ENCODE assay signal across 18 mouse cellular contexts in genomic region chr13:111179186-111179585, GRCm38 (mm10).
DNase-seq lines count a peak whose midpoint lies in the region.
"Had no signal": no experiment of that assay in that cellular context is flagged by ENCODE, and none has a peak within 500 bp of the region (broad histone marks: within the 10 kb centered on the region; RNA-seq: fewer than 3 reads in every experiment).

No protein-coding gene starts in this region.

- DNase-seq in layer of hippocampus, adult 11-12 months (ENCODE audit: low spot score): peak; percentile 37
- no peak for DNase-seq in layer of hippocampus, postnatal 10 days (ENCODE audit: low spot score in 2 of 2)
- DNase-seq in frontal cortex, postnatal 36 days (ENCODE audit: low spot score in 2 of 2): peak; percentile 30 to 74
- peak; percentile 44 to 84 for DNase-seq in left cerebral cortex, postnatal 25 days (ENCODE audit: low spot score in 2 of 2)
- DNase-seq in right cerebral cortex, postnatal 36 days (ENCODE audit: low spot score in 2 of 2): peak; percentile 47 to 64
- no peak for DNase-seq in cerebellum, postnatal 10 days
- DNase-seq in kidney, postnatal 14 days: no peak
- DNase-seq in urinary bladder, postnatal 14 days (ENCODE audit: low spot score): no peak
- DNase-seq: adrenal gland, adult 8-10 months; cerebellum, adult 9-10 months; embryo, embryonic 11 days; gastrocnemius, postnatal 14 days; heart, adult 2 months; kidney, adult 8-10 months; kidney, postnatal 25 days; lung, adult 2 months; midbrain, embryonic 14.5 days; thymus, adult 18-20 months had no signal

- intact Hi-C loops in left cerebral cortex, postnatal 25 days (cut with DNase I): loop anchor here (1.0 to 2.0 kb wide), 3 partner anchors 74 to 135 kb away; no protein-coding TSS in a partner anchor

Comparison
In these comparisons a context has a peak if more than half of its experiments do, and no peak if none do; other contexts are left out.
1. DNase-seq: peak in layer of hippocampus, adult 11-12 months (single experiment), frontal cortex, postnatal 36 days (2 of 2), left cerebral cortex, postnatal 25 days (2 of 2) and right cerebral cortex, postnatal 36 days (2 of 2); none in layer of hippocampus, postnatal 10 days (0 of 2), cerebellum, postnatal 10 days (0 of 2), kidney, postnatal 14 days (single experiment) and urinary bladder, postnatal 14 days (single experiment).